Mouse (Mus musculus) bone marrow macrophage, adult 2 months (primary cell): ENCODE results near the gene Usp47.

Experiments used
- CTCF ChIP-seq: IDR thresholded peaks from 2 replicates; pipeline ENCODE4 v1.5.1; 2012; ENCODE audit warnings: low read depth, mild to moderate bottlenecking, low read length, moderate library complexity
- POLR2A ChIP-seq: IDR thresholded peaks from 2 replicates; pipeline ENCODE4 v1.6.1; 2012; ENCODE audit warnings: mild to moderate bottlenecking, low read depth, low read length, borderline replicate concordance

GRCm38 (mm10) chr7:112158316-112158741 is 135.0 kb downstream of the Usp47 start:
- TF ChIP-seq CTCF (no peak), POLR2A (no peak)
